Mouse (Mus musculus): ENCODE measurements around the gene Bloc1s1. TPM values are rescaled to one million over a fixed set of nuclear protein-coding genes. Genes with fewer than 3 reads are reported as not detected.

Bloc1s1 gene
- total and polyA plus RNA-seq, 3 experiments = 45.1 to 70.6 TPM; not detected in 1

GRCm38 (mm10) chr10:128902409-128902988, 21.3 kb downstream of the Bloc1s1 start:
- H3K27ac ChIP-seq (ENCODE audit: control insufficient read depth, low read depth, low read length) = no peak overlapping the region
- no peak for DNase-seq (ENCODE audit: low read depth, low spot score)
- no peaks in the 10 kb centered on the region for H3K27me3 ChIP-seq (ENCODE audit: control insufficient read depth in 1 of 2, insufficient read depth in 2 of 2, low read length in 2 of 2)
- H3K4me1 ChIP-seq (ENCODE audit: control insufficient read depth in 1 of 2, insufficient read depth in 2 of 2, low read length in 2 of 2) = peaks cover 14 to 17% of the 10 kb centered on the region in 2 experiments
- no peaks in the 10 kb centered on the region for H3K79me2 ChIP-seq (ENCODE audit: control insufficient read depth, insufficient read depth, low read length, poor library complexity)
- no peak overlapping the region for H3K9ac ChIP-seq (ENCODE audit: control insufficient read depth, low read depth, low read length, poor library complexity, severe bottlenecking)
- no peaks in the 10 kb centered on the region for H3K9me3 ChIP-seq (replicated peaks; ENCODE audit: insufficient read depth, low read length)
- TF ChIP-seq UBTF (IDR thresholded peaks at IDR 0.05; ENCODE audit: borderline replicate concordance, insufficient read depth, low read depth, low read length) = no peak
- TF ChIP-seq ELF1 (IDR thresholded peaks at IDR 0.05; ENCODE audit: low read depth, low read length) = no peak
- no peak for TF ChIP-seq SIN3A (IDR thresholded peaks at IDR 0.05; ENCODE audit: low read length)
- no peak for TF ChIP-seq POLR2A (IDR thresholded peaks at IDR 0.05; ENCODE audit: control insufficient read depth in 1 of 2, insufficient read depth in 1 of 2, low read depth in 1 of 2, low read length in 2 of 2, poor library complexity in 1 of 2)
- no peak for TF ChIP-seq TCF12 (IDR thresholded peaks at IDR 0.05; ENCODE audit: low read depth, low read length)
- no peak for TF ChIP-seq HCFC1 (IDR thresholded peaks at IDR 0.05; ENCODE audit: low read depth, low read length)
- TF ChIP-seq MXI1 (IDR thresholded peaks at IDR 0.05; ENCODE audit: low read depth, low read length) = no peak
- no peak for TF ChIP-seq TBP (IDR thresholded peaks at IDR 0.05; ENCODE audit: low read depth, low read length)
- TF ChIP-seq MYB (IDR thresholded peaks at IDR 0.05; ENCODE audit: low read depth, low read length) = no peak
- TF ChIP-seq ZKSCAN1 (IDR thresholded peaks at IDR 0.05; ENCODE audit: low read depth, low read length) = no peak
- TF ChIP-seq BHLHE40 (IDR thresholded peaks at IDR 0.05; ENCODE audit: borderline replicate concordance, low read depth, low read length) = no peak
- H3K36me3 ChIP-seq (ENCODE audit: control insufficient read depth in 1 of 2, insufficient read depth in 2 of 2, low read length in 2 of 2) = peaks cover 0 to 5% of the 10 kb centered on the region in 2 experiments; a peak in 1 of 4 replicates
- H3K4me3 ChIP-seq (ENCODE audit: control insufficient read depth in 1 of 2, insufficient read depth in 1 of 2, low read depth in 2 of 2, low read length in 2 of 2) = no peak overlapping the region

- peak; percentile 42 for DNase-seq (ENCODE audit: low read depth, low spot score)
- H3K27ac ChIP-seq (ENCODE audit: control insufficient read depth, low read depth, low read length) = no peak overlapping the region
- peaks cover 14 to 17% of the 10 kb centered on the region in 2 experiments for H3K4me1 ChIP-seq (ENCODE audit: control insufficient read depth in 1 of 2, insufficient read depth in 2 of 2, low read length in 2 of 2)
- H3K9ac ChIP-seq (ENCODE audit: control insufficient read depth, low read depth, low read length, poor library complexity, severe bottlenecking) = no peak overlapping the region
- H3K9me3 ChIP-seq (replicated peaks; ENCODE audit: insufficient read depth, low read length) = no peaks in the 10 kb centered on the region
- TF ChIP-seq NELFE (IDR thresholded peaks at IDR 0.05; ENCODE audit: low read depth, low read length) = no peak
- 0 out of 2 replicates have a peak, but pooled peaks have one; percentile 19 for TF ChIP-seq TBP (IDR thresholded peaks at IDR 0.05; ENCODE audit: low read depth, low read length)
- TF ChIP-seq GABPA (IDR thresholded peaks at IDR 0.05; ENCODE audit: low read depth, low read length) = no peak
- TF ChIP-seq ELF1 (IDR thresholded peaks at IDR 0.05; ENCODE audit: low read depth, low read length) = no peak
- peaks cover 0 to 5% of the 10 kb centered on the region in 2 experiments; a peak in 1 of 4 replicates for H3K36me3 ChIP-seq (ENCODE audit: control insufficient read depth in 1 of 2, insufficient read depth in 2 of 2, low read length in 2 of 2)
- no peaks in the 10 kb centered on the region for H3K79me2 ChIP-seq (ENCODE audit: control insufficient read depth, insufficient read depth, low read length, poor library complexity)
- H3K27me3 ChIP-seq (ENCODE audit: control insufficient read depth in 1 of 2, insufficient read depth in 2 of 2, low read length in 2 of 2) = no peaks in the 10 kb centered on the region
- no peak overlapping the region for H3K4me3 ChIP-seq (ENCODE audit: control insufficient read depth in 1 of 2, insufficient read depth in 1 of 2, low read depth in 2 of 2, low read length in 2 of 2)
Measured at GRCm38 (mm10) chr10:128901409-128901808, 22.4 kb downstream of the Bloc1s1 start.

GRCm38 (mm10) chr10:128900698-128901097, 23.1 kb downstream of the Bloc1s1 start, which contains the start of gene Cd63:
Gene Cd63 (plus strand): TSS chr10:128900989.
- H3K4me1 ChIP-seq (ENCODE audit: control insufficient read depth in 1 of 2, insufficient read depth in 2 of 2, low read length in 2 of 2) = peaks cover 14 to 19% of the 10 kb centered on the region in 2 experiments
- H3K79me2 ChIP-seq (ENCODE audit: control insufficient read depth, insufficient read depth, low read length, poor library complexity) = no peaks in the 10 kb centered on the region
- TF ChIP-seq GATA1 (IDR thresholded peaks at IDR 0.05; ENCODE audit: low read depth, low read length) (no peak), NELFE (IDR thresholded peaks at IDR 0.05; ENCODE audit: low read depth, low read length) (0 out of 2 replicates have a peak, but pooled peaks have one; percentile 16), MAFK (IDR thresholded peaks at IDR 0.05; ENCODE audit: borderline replicate concordance, low read depth, low read length) (no peak), CTCF (IDR thresholded peaks at IDR 0.05 in 2 of 3, conservative IDR thresholded peaks at IDR 0.05 in 1 of 3; ENCODE audit: control insufficient read depth in 1 of 3, insufficient read depth in 1 of 3, low read depth in 2 of 3, low read length in 3 of 3, poor library complexity in 1 of 3, severe bottlenecking in 1 of 3) (no peak)
- peaks cover 0 to 5% of the 10 kb centered on the region in 2 experiments; a peak in 1 of 4 replicates for H3K36me3 ChIP-seq (ENCODE audit: control insufficient read depth in 1 of 2, insufficient read depth in 2 of 2, low read length in 2 of 2)
- H3K9ac ChIP-seq (ENCODE audit: control insufficient read depth, low read depth, low read length, poor library complexity, severe bottlenecking) = no peak within 1 kb of the TSS
- H3K27ac ChIP-seq (ENCODE audit: control insufficient read depth, low read depth, low read length) = no peak within 1 kb of the TSS
- DNase-seq (ENCODE audit: low read depth, low spot score) = no peak
- no peaks in the 10 kb centered on the region for H3K9me3 ChIP-seq (replicated peaks; ENCODE audit: insufficient read depth, low read length)
- H3K4me3 ChIP-seq (ENCODE audit: control insufficient read depth in 1 of 2, insufficient read depth in 1 of 2, low read depth in 2 of 2, low read length in 2 of 2) = no peak within 1 kb of the TSS
- no peaks in the 10 kb centered on the region for H3K27me3 ChIP-seq (ENCODE audit: control insufficient read depth in 1 of 2, insufficient read depth in 2 of 2, low read length in 2 of 2)
